Mouse (Mus musculus) right cerebral cortex, adult 18-20 months (tissue): ENCODE results near the gene Notch4.
A peak's percentile ranks its signal among the peaks of the same experiment; 100 is the strongest.

Source experiments
- DNase-seq: peaks from one replicate; pipeline ENCODE4 v3.0.0; 2022; ENCODE audit warnings: mixed read lengths

The Notch4 gene

GRCm38 (mm10) chr17:34627943-34628643 lies 64.0 kb downstream of the Notch4 start, which contains the start of gene Ppt2:
Gene Ppt2, minus strand, starts transcription at chr17:34628510.
- DNase-seq, result no peak

- DNase-seq, result no peak
Observed at GRCm38 (mm10) chr17:34628644-34628967, 64.5 kb downstream of the Notch4 start.

- peak; percentile 78 for DNase-seq
Observed at GRCm38 (mm10) chr17:34629221-34629751, 65.2 kb downstream of the Notch4 start, which contains the start of gene Prrt1. Gene Prrt1, plus strand, starts transcription at chr17:34629533.

DNA sequence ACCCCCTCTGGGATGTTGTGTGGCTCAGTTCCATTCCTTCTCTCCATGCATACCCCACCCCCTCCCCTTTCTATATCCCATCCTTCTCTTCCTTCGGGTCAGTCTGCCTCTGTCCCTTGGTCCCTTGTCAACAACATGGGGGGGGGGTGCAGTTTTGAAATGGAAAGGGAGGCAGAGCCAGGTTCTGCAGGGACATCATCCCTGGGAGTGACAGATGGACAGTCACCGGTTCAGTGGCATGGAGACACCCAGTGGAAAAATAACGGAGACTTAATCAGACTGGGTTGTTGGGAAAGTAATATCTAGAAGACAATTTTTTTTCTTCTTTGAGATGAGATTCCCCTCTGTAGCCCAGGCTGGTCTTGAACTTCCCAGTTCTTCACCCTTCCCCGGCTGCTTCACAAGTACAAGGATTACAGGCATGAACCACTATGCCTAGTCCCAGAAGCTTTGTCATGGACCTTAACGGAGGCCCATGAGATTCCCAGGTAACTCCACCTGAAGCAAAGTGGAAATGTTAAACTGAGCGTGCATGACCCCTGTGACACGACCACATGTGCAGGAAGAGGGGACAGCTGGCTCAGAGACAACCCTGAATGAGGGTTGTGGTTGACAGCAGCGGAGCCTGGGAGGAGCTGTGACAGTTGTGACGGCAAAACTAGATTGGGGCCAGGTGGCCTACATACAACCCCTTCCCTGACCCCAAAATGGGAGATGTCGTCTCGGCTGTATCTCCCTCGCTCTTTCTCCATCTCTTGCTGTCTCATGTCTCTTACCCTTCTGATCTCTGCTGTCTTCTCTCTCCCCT lies 65.9 kb downstream of the Notch4 start:
- no peak for DNase-seq

GRCm38 (mm10) chr17:34630761-34631301 lies 66.8 kb downstream of the Notch4 start:
- DNase-seq, result no peak

DNA sequence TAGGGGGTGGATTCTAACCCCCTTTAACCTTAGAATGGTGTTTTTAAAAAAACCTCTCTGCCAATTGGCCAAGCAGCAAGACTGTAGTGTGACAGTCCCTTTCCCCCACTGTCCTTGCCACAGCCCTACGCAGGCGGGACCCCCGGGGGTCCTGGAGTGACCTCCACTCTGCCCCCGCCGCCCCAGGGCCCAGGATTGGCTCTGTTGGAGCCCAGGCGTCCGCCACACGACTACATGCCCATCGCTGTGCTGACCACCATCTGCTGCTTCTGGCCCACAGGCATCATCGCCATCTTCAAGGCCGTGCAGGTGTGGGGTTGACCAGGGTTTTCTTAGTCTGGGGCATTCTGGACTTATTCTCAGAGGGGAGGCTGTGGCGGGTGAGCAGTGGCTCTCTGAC lies 67.6 kb downstream of the Notch4 start:
- no peak for DNase-seq

DNA sequence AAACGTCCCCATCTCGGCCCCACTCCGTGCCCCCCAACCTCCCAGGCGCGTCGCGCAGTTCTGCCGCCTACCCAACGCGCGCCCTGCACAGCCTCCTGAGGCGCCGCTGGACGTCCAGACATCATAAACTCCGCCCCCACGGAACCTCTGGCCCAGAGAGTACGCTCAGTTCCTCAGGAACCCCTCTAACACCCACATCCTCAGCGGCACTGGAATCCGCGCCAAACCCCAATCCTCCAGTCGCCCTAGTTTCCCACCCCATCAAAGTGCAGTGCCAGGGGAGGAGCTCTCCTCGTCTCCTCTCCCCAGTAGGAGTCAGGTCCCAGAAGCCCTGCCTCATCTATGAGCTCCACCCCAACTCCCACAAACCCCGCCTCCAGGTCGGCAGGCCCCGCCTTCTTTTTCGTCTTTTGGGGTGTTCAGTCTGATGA lies 68.2 kb downstream of the Notch4 start:
- peak; percentile 94 for DNase-seq

GRCm38 (mm10) chr17:34635671-34636070 lies 71.6 kb downstream of the Notch4 start:
- DNase-seq, result no peak

GRCm38 (mm10) chr17:34637459-34637858 lies 73.4 kb downstream of the Notch4 start:
- no peak for DNase-seq
